Mouse (Mus musculus) intestine, embryonic 15.5 days (tissue): ENCODE results near the gene Aldh16a1. TPM values are rescaled to one million over a fixed set of nuclear protein-coding genes. Genes with fewer than 3 reads are reported as not detected.
"Not testable (repeated sequence)": the region's sequence is repeated elsewhere in the genome, so short reads cannot be mapped to it uniquely, and the experiment has no call there.

ENCODE experiments used
- ATAC-seq: fragments of 200-750 bp; cut with Nextera tagmentation; 2 replicates; pipeline ENCODE4 v1.8.0; 2017; ENCODE audit warnings: moderate TSS enrichment, moderate library complexity
- H3K27ac ChIP-seq: fragments of 300-500 bp; sonication (generic); 2 replicates; pipeline ENCODE4 v1.5.1; 2015; ENCODE audit warnings: mild to moderate bottlenecking, inconsistent platforms
- H3K27me3 ChIP-seq: fragments of 300-500 bp; sonication (generic); replicated peaks from 2 replicates; pipeline ENCODE4 v1.6.1; 2015; ENCODE audit warnings: inconsistent platforms
- H3K36me3 ChIP-seq: fragments of 300-500 bp; sonication (generic); 2 replicates; pipeline ENCODE4 v1.6.1; 2015; ENCODE audit warnings: inconsistent platforms
- H3K4me1 ChIP-seq: fragments of 300-500 bp; sonication (generic); replicated peaks from 2 replicates; pipeline ENCODE4 v1.6.1; 2015; ENCODE audit warnings: inconsistent platforms
- H3K4me2 ChIP-seq: fragments of 300-500 bp; sonication (generic); replicated peaks from 2 replicates; pipeline ENCODE4 v1.6.1; 2015; ENCODE audit warnings: mild to moderate bottlenecking, inconsistent platforms
- H3K4me3 ChIP-seq: fragments of 300-500 bp; sonication (generic); replicated peaks from 2 replicates; pipeline ENCODE4 v1.5.1; 2015; ENCODE audit warnings: inconsistent platforms
- H3K9ac ChIP-seq: fragments of 300-500 bp; sonication (generic); 2 replicates; pipeline ENCODE4 v1.6.1; 2015; ENCODE audit warnings: inconsistent platforms
- H3K9me3 ChIP-seq: fragments of 300-500 bp; sonication (generic); 2 replicates; pipeline ENCODE4 v1.6.1; 2016; ENCODE audit warnings: inconsistent platforms
- WGBS: fragments of 180-500 bp; shearing (Covaris S2); methylation state at CpG from one replicate; pipeline ENCODE4 v1.1.7; 2015; 5-methylcytosine and 5-hydroxymethylcytosine counted together
- polyA plus RNA-seq: library from polyadenylated mRNA; unstranded; fragments of >200 nt; fragmentation: Nextera tagmentation; extraction: Ambion mirVana; gene quantifications from 2 replicates; pipeline ENCODE4 v1.2.1, GENCODE M21; 2015

Aldh16a1 gene
- polyA plus RNA-seq, 1 experiment from 2014 or later, result 79.0 TPM

DNA sequence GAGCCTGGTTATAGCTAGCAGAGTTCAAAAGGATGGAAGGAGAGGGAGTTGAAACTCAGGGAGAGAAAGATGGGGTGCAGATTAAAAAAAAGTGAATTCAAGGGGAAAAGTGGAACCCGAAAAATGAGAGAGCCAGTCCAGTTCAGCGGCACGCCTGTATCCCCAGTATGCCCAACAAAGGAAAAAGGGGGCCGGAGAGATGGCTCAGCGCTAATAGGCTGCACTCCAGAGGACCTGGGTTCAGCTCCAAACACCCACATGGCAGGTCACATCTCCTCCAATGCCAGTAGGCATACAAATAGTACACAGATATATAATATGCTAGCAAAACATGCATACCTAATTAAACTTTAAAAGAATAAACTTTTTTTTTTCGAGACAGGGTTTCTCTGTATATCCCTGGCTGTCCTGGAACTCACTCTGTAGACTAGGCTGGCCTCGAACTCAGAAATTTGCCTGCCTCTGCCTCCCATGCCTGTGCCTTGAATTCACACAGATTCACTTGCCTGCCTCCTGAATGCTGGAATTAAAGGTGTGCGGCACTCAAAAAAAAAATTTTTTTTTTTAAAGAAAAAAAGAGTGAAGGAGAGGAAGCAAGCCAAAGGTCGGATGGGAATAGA, 8.7 kb upstream of the Aldh16a1 start:
- ATAC-seq, result no peak
- 75% methylated on average over 9 of the region's 9 CpGs for WGBS
- H3K36me3 ChIP-seq, result peaks cover 3% of the 10 kb centered on the region; the same call in 1 of the 2 replicates
- no peak overlapping the region for H3K9ac ChIP-seq
- H3K27me3 ChIP-seq, result peaks cover 56% of the 10 kb centered on the region
- peaks cover 7% of the 10 kb centered on the region for H3K4me1 ChIP-seq
- H3K4me2 ChIP-seq, result peak overlapping the region; percentile 95; the same call in 1 of the 2 replicates
- no peaks in the 10 kb centered on the region for H3K9me3 ChIP-seq
- H3K27ac ChIP-seq, result no peak overlapping the region
- H3K4me3 ChIP-seq, result no peak overlapping the region; the same call in 1 of the 2 replicates

DNA sequence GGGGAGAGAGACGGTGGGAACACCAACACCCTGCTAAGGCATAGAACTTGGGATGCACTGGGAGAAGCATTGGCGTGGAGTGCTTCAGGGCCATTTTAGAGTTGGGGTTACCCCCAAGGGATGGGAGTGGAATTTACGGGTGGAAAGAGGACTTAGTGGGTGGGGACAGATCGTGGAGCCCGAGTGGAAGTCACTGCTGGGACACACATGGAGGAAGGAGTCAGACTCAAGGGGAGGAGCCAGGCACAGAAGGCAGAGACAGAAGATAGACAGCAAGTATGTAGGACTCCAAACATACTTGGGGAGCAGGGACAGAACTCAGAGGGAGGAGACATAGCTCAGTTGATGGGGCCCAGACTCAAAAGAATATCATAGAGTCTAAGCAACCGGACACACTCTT, 8.2 kb upstream of the Aldh16a1 start:
- peak overlapping the region; percentile 95 for H3K4me2 ChIP-seq
- H3K9me3 ChIP-seq, result no peaks in the 10 kb centered on the region
- peaks cover 7% of the 10 kb centered on the region for H3K4me1 ChIP-seq
- peaks cover 51% of the 10 kb centered on the region for H3K27me3 ChIP-seq
- H3K4me3 ChIP-seq, result peak overlapping the region; percentile 46
- H3K36me3 ChIP-seq, result peaks cover 5% of the 10 kb centered on the region; the same call in 1 of the 2 replicates
- ATAC-seq, result no peak; the same call in 1 of the 2 replicates
- 26% methylated on average over 6 of the region's 6 CpGs for WGBS
- H3K27ac ChIP-seq, result no peak overlapping the region
- H3K9ac ChIP-seq, result no peak overlapping the region; the same call in 1 of the 2 replicates

DNA sequence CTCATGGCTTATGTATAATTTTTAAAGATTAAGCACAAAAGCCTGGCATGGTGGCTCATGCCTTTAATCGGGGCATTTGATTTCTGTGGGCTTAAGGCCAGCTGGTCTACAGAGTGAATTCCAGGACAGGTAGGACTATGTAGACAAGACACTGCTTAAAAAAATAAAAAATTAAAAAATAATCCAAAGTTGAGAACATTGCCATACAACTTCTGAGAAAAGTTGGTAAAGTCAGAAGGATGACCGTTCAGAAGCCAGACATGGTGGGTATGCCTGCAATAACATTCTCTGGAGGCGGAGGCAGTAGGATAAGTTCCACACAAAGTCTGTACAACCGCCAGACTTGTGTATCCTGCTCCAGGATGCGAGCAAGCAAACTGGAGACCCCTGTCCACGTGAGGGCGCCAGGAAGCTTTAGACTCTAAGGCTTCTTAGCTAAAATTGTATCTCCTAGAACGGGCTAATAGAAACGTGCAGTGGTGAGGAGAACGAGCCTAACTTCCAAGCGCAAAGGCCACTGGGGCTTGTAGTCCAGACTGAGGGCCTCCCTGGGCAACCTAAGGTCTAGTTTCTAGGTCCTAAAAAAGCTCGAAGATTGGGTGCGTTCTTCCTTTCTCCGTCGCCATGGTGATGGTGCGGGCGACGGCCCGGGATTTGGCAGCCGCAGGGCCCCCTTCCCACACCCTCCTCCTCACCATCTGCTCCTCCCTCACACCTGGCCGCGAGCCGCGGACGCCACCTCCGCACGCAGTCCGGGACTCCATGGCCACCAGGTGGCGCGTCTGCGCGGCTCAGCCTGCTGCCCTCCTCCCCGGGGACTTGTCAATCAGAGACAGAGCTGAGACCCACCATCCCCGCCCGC, 7.5 kb upstream of the Aldh16a1 start:
- Histone ChIP-seq H3K27me3 (peaks cover 44% of the 10 kb centered on the region), H3K4me2 (peak overlapping the region; percentile 95), H3K4me3 (peak overlapping the region; percentile 46), H3K27ac (no peak overlapping the region), H3K9ac (no peak overlapping the region; the same call in 1 of the 2 replicates), H3K36me3 (peaks cover 6% of the 10 kb centered on the region; the same call in 1 of the 2 replicates), H3K4me1 (peaks cover 7% of the 10 kb centered on the region), H3K9me3 (no peaks in the 10 kb centered on the region)
- 4% methylated on average over 35 of the region's 35 CpGs for WGBS
- ATAC-seq, result peak; percentile 90

DNA sequence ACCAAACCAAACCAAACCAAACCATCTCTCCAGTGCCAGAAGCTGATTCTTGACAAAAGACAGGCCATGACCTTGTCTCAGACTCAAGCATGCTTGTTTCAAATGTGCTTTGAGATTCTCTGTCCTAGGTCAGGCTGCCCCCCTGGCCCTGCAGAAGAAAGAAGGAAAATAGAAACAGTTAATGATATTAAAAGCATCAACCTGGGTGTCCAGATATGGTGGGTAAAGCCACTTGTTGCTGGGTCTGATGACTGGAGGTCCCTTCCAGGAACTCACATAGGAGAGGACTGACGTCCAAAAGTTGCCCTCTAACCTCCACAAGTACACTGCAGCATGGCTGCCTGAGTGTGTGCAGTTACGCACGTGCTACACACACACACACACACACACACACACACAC, 6.5 kb upstream of the Aldh16a1 start:
- no peak for ATAC-seq
- H3K4me1 ChIP-seq, result peaks cover 7% of the 10 kb centered on the region
- H3K9me3 ChIP-seq, result no peaks in the 10 kb centered on the region
- 93% methylated on average over 3 of the region's 3 CpGs for WGBS
- H3K27me3 ChIP-seq, result peaks cover 36% of the 10 kb centered on the region
- no peak overlapping the region for H3K4me3 ChIP-seq
- no peak overlapping the region for H3K9ac ChIP-seq
- H3K36me3 ChIP-seq, result peaks cover 6% of the 10 kb centered on the region; the same call in 1 of the 2 replicates
- H3K4me2 ChIP-seq, result no peak overlapping the region
- H3K27ac ChIP-seq, result no peak overlapping the region

DNA sequence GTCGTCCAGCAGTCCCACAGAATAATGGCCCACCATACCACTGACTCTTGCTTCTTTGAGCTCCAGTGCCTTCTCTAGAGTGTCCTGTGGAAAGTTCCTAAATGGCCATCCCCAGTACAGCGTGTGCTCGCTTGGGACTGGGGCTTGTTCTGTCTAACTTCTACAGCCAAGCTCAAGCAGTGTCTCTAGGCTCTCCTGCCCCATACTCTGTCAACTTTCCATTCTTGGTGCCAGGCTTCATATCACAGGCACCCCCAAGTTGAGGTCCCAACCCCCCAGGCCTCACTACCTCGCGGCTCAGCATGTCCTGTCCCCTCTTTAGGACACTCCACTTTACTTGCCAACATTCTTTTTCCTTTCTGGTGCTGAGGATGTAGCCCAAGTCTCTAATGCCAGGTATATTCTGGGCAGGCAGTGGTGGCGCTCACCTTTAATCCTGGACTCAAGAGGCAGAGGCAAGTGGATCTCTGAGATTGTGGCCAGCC, 6.0 kb upstream of the Aldh16a1 start:
- peaks cover 9% of the 10 kb centered on the region for H3K4me1 ChIP-seq
- no peak overlapping the region for H3K9ac ChIP-seq
- H3K36me3 ChIP-seq, result peaks cover 6% of the 10 kb centered on the region; the same call in 1 of the 2 replicates
- H3K4me3 ChIP-seq, result no peak overlapping the region
- no peaks in the 10 kb centered on the region for H3K9me3 ChIP-seq
- ATAC-seq, result no peak
- no peak overlapping the region for H3K27ac ChIP-seq
- H3K27me3 ChIP-seq, result peaks cover 31% of the 10 kb centered on the region
- 93% methylated on average over 6 of the region's 6 CpGs for WGBS
- H3K4me2 ChIP-seq, result no peak overlapping the region

DNA sequence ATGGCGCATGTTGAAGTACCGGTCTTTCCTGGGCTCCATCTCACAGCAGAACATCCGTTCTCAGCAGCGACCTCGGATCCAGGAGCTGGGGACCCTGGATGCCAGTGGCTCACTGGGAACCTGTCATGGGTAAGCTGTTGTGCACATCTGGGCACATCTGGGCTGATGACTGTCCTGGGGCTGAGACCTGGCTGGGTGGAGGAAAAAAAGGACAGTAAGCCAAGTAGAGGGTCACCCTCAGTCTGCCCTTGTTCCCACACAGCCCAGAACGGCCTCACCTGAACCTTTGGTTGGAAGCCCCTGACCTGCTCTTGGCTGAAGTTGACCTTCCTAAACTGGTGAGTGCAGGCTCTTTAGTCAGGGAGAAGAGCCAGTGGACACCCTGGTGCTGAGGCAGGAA, 4.6 kb upstream of the Aldh16a1 start:
- H3K4me2 ChIP-seq, result no peak overlapping the region
- no peak for ATAC-seq
- H3K4me3 ChIP-seq, result no peak overlapping the region
- peaks cover 13% of the 10 kb centered on the region for H3K4me1 ChIP-seq
- no peak overlapping the region for H3K27ac ChIP-seq
- 96% methylated on average over 6 of the region's 6 CpGs for WGBS
- no peaks in the 10 kb centered on the region for H3K9me3 ChIP-seq
- H3K27me3 ChIP-seq, result peaks cover 17% of the 10 kb centered on the region
- peaks cover 6% of the 10 kb centered on the region; the same call in 1 of the 2 replicates for H3K36me3 ChIP-seq
- H3K9ac ChIP-seq, result no peak overlapping the region

DNA sequence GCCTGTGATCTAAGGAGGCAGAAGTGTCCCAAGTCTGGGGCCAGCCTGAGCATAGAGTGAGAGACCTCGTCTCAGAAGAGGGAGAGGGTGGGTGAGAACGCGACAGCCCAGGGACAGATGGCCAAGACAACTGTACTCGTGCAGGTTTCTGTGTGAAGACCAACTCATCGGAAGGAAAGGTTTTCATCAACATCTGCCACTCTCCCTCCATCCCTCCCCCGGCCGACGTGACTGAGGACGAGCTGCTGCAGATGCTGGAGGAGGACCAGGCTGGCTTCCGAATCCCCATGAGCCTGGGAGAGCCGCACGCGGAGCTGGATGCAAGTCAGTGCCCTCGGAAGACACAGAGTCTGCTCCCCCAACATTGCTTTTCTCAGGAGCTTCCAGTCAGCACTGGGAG, 3.1 kb upstream of the Aldh16a1 start:
- WGBS, result 86% methylated on average over 14 of the region's 14 CpGs

DNA sequence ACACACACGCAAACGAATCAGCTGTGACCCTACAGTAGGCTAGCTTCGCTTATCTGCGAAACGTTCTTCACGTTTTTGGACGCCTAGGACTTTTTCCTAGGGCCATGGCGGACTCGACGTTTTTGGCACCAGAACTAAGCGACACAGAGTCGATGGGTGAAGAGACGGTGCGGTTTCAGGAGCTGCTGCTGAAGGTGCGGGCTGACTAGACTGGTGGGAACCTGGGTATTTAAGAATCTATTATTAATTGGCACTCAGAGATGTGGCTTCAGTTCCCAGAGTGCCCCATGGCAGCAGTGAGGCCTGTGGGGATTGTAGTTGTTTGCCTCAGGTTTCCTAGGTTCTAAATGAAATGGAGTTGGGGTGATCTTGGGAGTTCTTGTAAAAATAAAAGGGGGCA, 1.8 kb upstream of the Aldh16a1 start:
- WGBS, result 94% methylated on average over 15 of the region's 15 CpGs
- Histone ChIP-seq H3K27me3 (no peaks in the 10 kb centered on the region), H3K9ac (no peak overlapping the region), H3K9me3 (no peaks in the 10 kb centered on the region), H3K4me2 (no peak overlapping the region), H3K36me3 (peaks cover 6% of the 10 kb centered on the region; the same call in 1 of the 2 replicates), H3K4me1 (peaks cover 9% of the 10 kb centered on the region; the same call in 1 of the 2 replicates), H3K27ac (no peak overlapping the region), H3K4me3 (no peak overlapping the region)
- ATAC-seq, result no peak

More for the DNA sequence above, 3.1 kb upstream of the Aldh16a1 start:
- H3K4me3 ChIP-seq, result no peak overlapping the region
- peaks cover 8% of the 10 kb centered on the region; the same call in 1 of the 2 replicates for H3K4me1 ChIP-seq
- no peak overlapping the region for H3K4me2 ChIP-seq
- ATAC-seq, result no peak
- peaks cover 2% of the 10 kb centered on the region; the same call in 1 of the 2 replicates for H3K27me3 ChIP-seq
- H3K9me3 ChIP-seq, result no peaks in the 10 kb centered on the region
- H3K27ac ChIP-seq, result no peak overlapping the region
- H3K9ac ChIP-seq, result no peak overlapping the region
- peaks cover 6% of the 10 kb centered on the region; the same call in 1 of the 2 replicates for H3K36me3 ChIP-seq

DNA sequence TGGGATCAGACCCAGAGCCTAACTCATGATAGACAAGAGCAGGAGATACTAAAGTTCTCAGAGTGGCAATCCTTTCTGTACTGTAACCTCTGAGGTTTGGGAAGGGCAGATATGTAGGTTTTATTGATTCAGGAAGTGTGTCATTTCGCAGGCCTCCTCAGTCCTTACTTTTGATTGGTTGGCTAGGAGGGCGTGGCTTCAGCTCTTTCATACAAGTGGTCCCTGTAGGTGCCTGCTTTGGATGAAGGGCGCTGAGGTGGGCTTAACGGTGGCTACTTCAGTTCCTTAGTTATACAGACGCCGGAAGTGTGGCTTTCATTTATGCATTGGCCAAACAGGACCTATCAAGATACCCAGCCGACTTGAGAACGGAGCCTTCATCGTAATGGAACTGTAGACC, 1.2 kb upstream of the Aldh16a1 start:
- Histone ChIP-seq H3K4me2 (peak overlapping the region; percentile 66; the same call in 1 of the 2 replicates), H3K27ac (no peak overlapping the region), H3K4me1 (peaks cover 15% of the 10 kb centered on the region)

DNA sequence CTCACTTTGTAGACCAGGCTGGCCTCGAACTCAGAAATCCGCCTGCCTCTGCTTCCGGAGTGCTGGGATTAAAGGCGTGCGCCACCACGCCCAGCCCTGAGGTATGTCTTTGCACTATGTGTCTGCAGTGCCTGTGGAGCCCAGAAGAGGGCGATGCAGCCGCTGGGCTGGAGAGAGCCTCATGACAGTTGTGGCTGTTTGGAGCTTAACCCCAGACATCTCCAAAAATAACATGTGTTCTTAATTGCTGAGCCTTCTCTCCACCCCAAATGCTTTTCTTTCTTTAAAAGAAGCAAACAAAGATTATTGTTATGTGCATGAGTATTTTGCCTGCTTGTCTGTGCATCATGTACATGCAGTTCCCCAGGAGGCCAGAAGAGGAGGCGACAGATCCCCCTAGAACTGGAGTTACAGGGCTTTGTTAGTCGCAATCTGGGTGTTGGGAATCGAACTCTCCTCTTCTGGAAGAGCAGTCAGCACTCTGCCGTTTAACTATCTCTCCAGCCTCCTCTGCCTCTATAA, 670 bp upstream of the Aldh16a1 start:
- H3K36me3 ChIP-seq, result 0 out of 2 replicates have a peak, but pooled peaks cover 6% of the 10 kb centered on the region
- H3K4me2 ChIP-seq, result peak overlapping the region; percentile 66
- 0 out of 2 replicates have a peak overlapping the region, but pooled peaks have one; percentile 38 for H3K27ac ChIP-seq
- 78% methylated on average over 12 of the region's 12 CpGs for WGBS
- H3K9me3 ChIP-seq, result no peaks in the 10 kb centered on the region
- no peaks in the 10 kb centered on the region for H3K27me3 ChIP-seq
- peaks cover 17% of the 10 kb centered on the region for H3K4me1 ChIP-seq
- peak; percentile 15 for ATAC-seq
- peak overlapping the region; percentile 62 for H3K4me3 ChIP-seq
- H3K9ac ChIP-seq, result no peak overlapping the region

More for the DNA sequence above, 1.2 kb upstream of the Aldh16a1 start:
- ATAC-seq, result no peak
- no peaks in the 10 kb centered on the region for H3K9me3 ChIP-seq
- H3K9ac ChIP-seq, result no peak overlapping the region
- no peaks in the 10 kb centered on the region for H3K27me3 ChIP-seq
- H3K4me3 ChIP-seq, result no peak overlapping the region
- 0 out of 2 replicates have a peak, but pooled peaks cover 6% of the 10 kb centered on the region for H3K36me3 ChIP-seq
- 81% methylated on average over 9 of the region's 9 CpGs for WGBS

DNA sequence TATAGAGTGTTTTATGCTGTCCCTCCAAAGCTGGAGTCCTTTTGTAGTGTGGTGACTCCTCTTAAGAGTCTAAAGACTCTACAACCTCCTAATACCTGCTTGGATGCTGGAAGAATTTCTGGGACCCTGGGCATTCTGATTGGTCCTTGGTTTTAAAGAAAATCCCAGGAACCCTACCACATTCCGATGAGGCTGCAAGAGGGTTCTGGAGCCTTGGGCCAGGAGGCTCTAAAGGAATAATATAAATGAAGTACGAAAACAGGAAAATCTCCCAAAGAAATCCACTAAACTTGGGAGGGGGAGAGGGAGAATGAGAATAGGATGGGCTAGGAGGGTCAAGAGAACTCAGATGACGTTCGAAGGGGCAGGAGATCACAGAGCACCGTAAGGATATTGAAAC, 798 bp downstream of the Aldh16a1 start:
- H3K9ac ChIP-seq, result peak overlapping the region; percentile 67
- 2% methylated on average over 5 of the region's 5 CpGs for WGBS
- H3K4me1 ChIP-seq, result peaks cover 23% of the 10 kb centered on the region
- peak; percentile 4; the same call in 1 of the 2 replicates for ATAC-seq
- H3K36me3 ChIP-seq, result 0 out of 2 replicates have a peak, but pooled peaks cover 6% of the 10 kb centered on the region
- H3K4me2 ChIP-seq, result peak overlapping the region; percentile 66
- H3K27me3 ChIP-seq, result no peaks in the 10 kb centered on the region
- H3K4me3 ChIP-seq, result peak overlapping the region; percentile 62
- peak overlapping the region; percentile 95 for H3K27ac ChIP-seq
- H3K9me3 ChIP-seq, result no peaks in the 10 kb centered on the region

DNA sequence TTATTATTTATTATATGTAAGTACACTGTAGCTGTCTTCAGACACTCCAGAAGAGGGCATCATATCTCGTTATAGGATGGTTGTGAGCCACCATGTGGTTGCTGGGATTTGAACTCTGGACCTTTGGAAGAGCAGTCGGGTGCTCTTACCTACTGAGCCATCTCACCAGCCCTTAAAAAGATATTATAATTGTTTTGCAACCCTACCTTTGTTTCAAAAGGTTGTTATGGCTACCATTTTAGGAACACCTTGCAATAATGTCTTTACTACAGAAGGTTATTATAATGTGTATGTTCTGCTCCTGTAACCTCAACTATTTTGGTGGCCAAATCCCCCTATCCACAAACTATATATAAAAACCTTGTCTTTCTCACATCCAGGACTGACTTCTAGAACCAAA, 1.3 kb downstream of the Aldh16a1 start:
- not testable (repeated sequence) for H3K9me3 ChIP-seq, H3K9ac ChIP-seq, H3K27me3 ChIP-seq, H3K36me3 ChIP-seq, ATAC-seq, H3K27ac ChIP-seq
- 87% methylated on average over 2 of the region's 2 CpGs for WGBS
- H3K4me3 ChIP-seq, result peak overlapping the region; percentile 62; the same call in 1 of the 2 replicates
- peaks cover 26% of the 10 kb centered on the region for H3K4me1 ChIP-seq
- H3K4me2 ChIP-seq, result peak overlapping the region; percentile 66
